Mouse (Mus musculus) kidney, embryonic 14.5 days (tissue): Measurements from ENCODE around the gene Tns4. TPM values are rescaled to one million over a fixed set of nuclear protein-coding genes. Genes with fewer than 3 reads are reported as not detected.

Experiments
- ATAC-seq: fragments of 200-750 bp; cut with Nextera tagmentation; 2 replicates; pipeline ENCODE4 v1.8.0; 2017; ENCODE audit warnings: moderate number of reproducible peaks, mild to moderate bottlenecking, moderate TSS enrichment, moderate library complexity; ENCODE audit not compliant: low FRiP score, low TSS enrichment
- H3K27ac ChIP-seq: fragments of 300-500 bp; sonication (generic); 2 replicates; pipeline ENCODE4 v1.5.1; 2014; ENCODE audit warnings: low read depth, mild to moderate bottlenecking, low read length, moderate library complexity, mixed read lengths
- H3K27me3 ChIP-seq: fragments of 300-500 bp; sonication (generic); 2 replicates; pipeline ENCODE4 v1.6.1; 2014; ENCODE audit warnings: mild to moderate bottlenecking, low read length; ENCODE audit not compliant: control insufficient read depth, insufficient read depth
- H3K36me3 ChIP-seq: fragments of 300-500 bp; sonication (generic); 2 replicates; pipeline ENCODE4 v1.6.1; 2014; ENCODE audit warnings: low read length, mixed read lengths; ENCODE audit not compliant: control insufficient read depth, insufficient read depth
- H3K4me1 ChIP-seq: fragments of 300-500 bp; sonication (generic); 2 replicates; pipeline ENCODE4 v1.6.1; 2014; ENCODE audit warnings: low read length, mixed read lengths; ENCODE audit not compliant: control insufficient read depth, insufficient read depth
- H3K4me2 ChIP-seq: fragments of 300-500 bp; sonication (generic); replicated peaks from 2 replicates; pipeline ENCODE4 v1.6.1; 2014; ENCODE audit warnings: low read depth, mild to moderate bottlenecking, low read length
- H3K4me3 ChIP-seq: fragments of 300-500 bp; sonication (generic); 2 replicates; pipeline ENCODE4 v1.5.1; 2014; ENCODE audit warnings: mild to moderate bottlenecking, low read length
- H3K9ac ChIP-seq: fragments of 300-500 bp; sonication (generic); 2 replicates; pipeline ENCODE4 v1.6.1; 2014; ENCODE audit warnings: low read depth, mild to moderate bottlenecking, low read length, moderate library complexity
- H3K9me3 ChIP-seq: fragments of 300-500 bp; sonication (generic); 2 replicates; pipeline ENCODE4 v1.6.1; 2016; ENCODE audit warnings: low read length; ENCODE audit not compliant: control insufficient read depth
- WGBS: fragments of 180-500 bp; shearing (Covaris S2); extraction: QIAGEN DNeasy Blood & Tissue Kit; methylation state at CpG from one replicate; pipeline ENCODE4 v1.1.7; 2014; 5-methylcytosine and 5-hydroxymethylcytosine counted together
- polyA plus RNA-seq: library from polyadenylated mRNA; unstranded; fragments of >200 nt; fragmentation: Nextera tagmentation; extraction: Ambion mirVana; gene quantifications from 2 replicates; pipeline ENCODE4 v1.2.1, GENCODE M21; 2014

The Tns4 gene
- polyA plus RNA-seq, 1 experiment from 2014 or later = 0.11 TPM

- Histone ChIP-seq H3K9ac (no peak overlapping the region), H3K36me3 (peaks cover 29% of the 10 kb centered on the region), H3K4me1 (peaks cover 11% of the 10 kb centered on the region; the same call in 1 of the 2 replicates), H3K4me3 (no peak overlapping the region), H3K27me3 (no peaks in the 10 kb centered on the region), H3K4me2 (no peak overlapping the region), H3K27ac (peak overlapping the region; percentile 73; the same call in 1 of the 2 replicates), H3K9me3 (no peaks in the 10 kb centered on the region; the same call in 1 of the 2 replicates)
- WGBS = 37% methylated on average over 4 of the region's 4 CpGs
- ATAC-seq = no peak
These were observed 34.0 kb downstream of the Tns4 start for GRCm38 (mm10) chr11:99055143-99055542.

- Histone ChIP-seq H3K4me2 (no peak overlapping the region), H3K36me3 (peaks cover 55% of the 10 kb centered on the region), H3K4me1 (peaks cover 45% of the 10 kb centered on the region), H3K9me3 (no peaks in the 10 kb centered on the region), H3K4me3 (no peak overlapping the region), H3K27me3 (no peaks in the 10 kb centered on the region), H3K27ac (no peak overlapping the region), H3K9ac (no peak overlapping the region)
- ATAC-seq = no peak
- WGBS = 51% methylated on average over 2 of the region's 2 CpGs
These were observed 41.5 kb downstream of the Tns4 start for GRCm38 (mm10) chr11:99047643-99048042.

DNA sequence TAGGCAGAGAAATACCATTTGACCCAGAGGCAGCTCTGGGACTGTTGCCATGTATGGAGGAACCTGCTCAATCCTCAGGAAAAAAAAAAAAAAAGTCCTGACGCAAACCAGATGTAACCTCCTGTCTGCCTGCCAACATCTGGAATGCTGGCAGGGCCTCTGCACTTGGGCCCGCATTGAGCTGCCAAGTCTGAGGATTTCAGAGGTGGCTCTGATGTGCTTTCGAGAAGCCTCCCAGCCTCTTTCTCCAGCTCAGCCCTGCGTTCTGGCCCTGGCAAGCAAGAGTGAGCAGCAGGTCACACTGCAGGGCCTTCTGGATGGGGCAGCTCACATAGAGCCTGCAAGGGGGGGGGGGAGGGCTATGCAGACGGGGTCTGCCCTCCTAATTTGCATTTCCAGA lies 42.0 kb downstream of the Tns4 start:
- no peak for ATAC-seq
- Histone ChIP-seq H3K4me1 (peaks cover 50% of the 10 kb centered on the region), H3K36me3 (peaks cover 49% of the 10 kb centered on the region), H3K4me2 (no peak overlapping the region), H3K9me3 (no peaks in the 10 kb centered on the region), H3K27me3 (no peaks in the 10 kb centered on the region), H3K9ac (no peak overlapping the region; the same call in 1 of the 2 replicates), H3K4me3 (no peak overlapping the region), H3K27ac (peak overlapping the region; percentile 1; the same call in 1 of the 2 replicates)
- 35% methylated on average over 5 of the region's 5 CpGs for WGBS

- Histone ChIP-seq H3K4me1 (peaks cover 58% of the 10 kb centered on the region), H3K9me3 (no peaks in the 10 kb centered on the region), H3K9ac (no peak overlapping the region), H3K4me3 (peak overlapping the region; percentile 2; the same call in 1 of the 2 replicates), H3K27ac (peak overlapping the region; percentile 8; the same call in 1 of the 2 replicates), H3K36me3 (peaks cover 32% of the 10 kb centered on the region), H3K4me2 (peak overlapping the region; percentile 21; the same call in 1 of the 2 replicates), H3K27me3 (no peaks in the 10 kb centered on the region)
- WGBS = 65% methylated on average over 12 of the region's 12 CpGs
- no peak for ATAC-seq
These were observed 43.8 kb downstream of the Tns4 start for GRCm38 (mm10) chr11:99045159-99045889.

DNA sequence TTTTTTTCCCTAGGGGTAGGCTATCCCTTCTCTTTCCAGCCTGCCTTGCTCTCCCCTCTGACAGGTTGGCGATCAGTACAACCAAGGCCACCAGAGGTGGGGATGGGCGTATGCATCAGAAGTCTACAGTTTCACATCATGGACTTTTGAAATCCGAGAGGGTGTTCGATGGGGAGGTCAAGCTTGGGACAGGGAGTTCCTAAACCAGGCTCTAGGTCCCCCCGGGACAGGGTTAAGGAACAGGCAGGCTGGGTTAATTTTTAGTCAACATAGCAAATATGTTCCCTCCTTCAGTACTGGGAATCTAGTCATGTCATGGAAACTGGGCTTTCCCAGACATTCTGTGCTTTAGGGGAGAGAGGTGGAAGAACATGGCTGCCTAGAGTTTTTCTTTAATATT lies 44.8 kb downstream of the Tns4 start:
- H3K4me2 ChIP-seq = peak overlapping the region; percentile 32
- 25% methylated on average over 5 of the region's 5 CpGs for WGBS
- H3K27me3 ChIP-seq = no peaks in the 10 kb centered on the region
- no peak overlapping the region; the same call in 1 of the 2 replicates for H3K4me3 ChIP-seq
- H3K4me1 ChIP-seq = peaks cover 60% of the 10 kb centered on the region
- peaks cover 24% of the 10 kb centered on the region for H3K36me3 ChIP-seq
- no peak overlapping the region for H3K27ac ChIP-seq
- ATAC-seq = no peak
- H3K9ac ChIP-seq = no peak overlapping the region
- H3K9me3 ChIP-seq = no peaks in the 10 kb centered on the region

- Histone ChIP-seq H3K36me3 (peaks cover 17% of the 10 kb centered on the region), H3K9me3 (no peaks in the 10 kb centered on the region), H3K4me3 (peak overlapping the region; percentile 13; the same call in 1 of the 2 replicates), H3K9ac (no peak overlapping the region), H3K4me2 (peak overlapping the region; percentile 32), H3K4me1 (peaks cover 60% of the 10 kb centered on the region), H3K27me3 (no peaks in the 10 kb centered on the region), H3K27ac (peak overlapping the region; percentile 32; the same call in 1 of the 2 replicates)
- WGBS = 61% methylated on average over 6 of the region's 6 CpGs
- no peak for ATAC-seq
These were observed 45.5 kb downstream of the Tns4 start for GRCm38 (mm10) chr11:99043632-99044031.

DNA sequence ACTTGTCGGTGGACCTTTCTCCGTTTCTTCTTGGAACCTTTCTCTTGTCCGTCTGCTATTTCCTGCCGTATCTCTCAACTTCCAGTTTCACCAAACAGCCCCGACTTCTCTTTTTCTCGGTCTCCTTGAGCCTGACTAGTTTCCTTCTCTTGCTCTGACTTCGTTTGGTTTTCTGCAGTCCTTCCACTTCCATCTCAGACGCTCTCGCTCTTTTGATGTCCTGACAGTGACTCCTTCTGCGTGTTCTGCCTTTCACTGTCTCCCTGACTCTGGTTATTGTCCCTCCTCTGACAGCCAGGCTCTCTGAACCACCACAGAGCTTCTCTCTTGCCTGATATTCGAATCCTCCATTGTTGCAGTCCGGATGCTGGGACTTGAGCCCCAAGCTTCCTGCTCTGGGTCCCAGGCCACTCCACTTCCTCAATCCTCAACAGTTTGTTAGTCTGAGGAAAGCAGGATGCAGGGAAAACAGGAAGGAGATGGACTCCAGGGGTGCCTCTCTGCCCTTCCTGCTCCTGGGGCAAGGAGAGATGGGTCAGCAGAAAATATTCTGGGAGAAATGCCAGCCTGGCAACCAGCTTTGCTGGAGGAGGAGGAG lies 46.2 kb downstream of the Tns4 start:
- WGBS = 30% methylated on average over 12 of the region's 12 CpGs

DNA sequence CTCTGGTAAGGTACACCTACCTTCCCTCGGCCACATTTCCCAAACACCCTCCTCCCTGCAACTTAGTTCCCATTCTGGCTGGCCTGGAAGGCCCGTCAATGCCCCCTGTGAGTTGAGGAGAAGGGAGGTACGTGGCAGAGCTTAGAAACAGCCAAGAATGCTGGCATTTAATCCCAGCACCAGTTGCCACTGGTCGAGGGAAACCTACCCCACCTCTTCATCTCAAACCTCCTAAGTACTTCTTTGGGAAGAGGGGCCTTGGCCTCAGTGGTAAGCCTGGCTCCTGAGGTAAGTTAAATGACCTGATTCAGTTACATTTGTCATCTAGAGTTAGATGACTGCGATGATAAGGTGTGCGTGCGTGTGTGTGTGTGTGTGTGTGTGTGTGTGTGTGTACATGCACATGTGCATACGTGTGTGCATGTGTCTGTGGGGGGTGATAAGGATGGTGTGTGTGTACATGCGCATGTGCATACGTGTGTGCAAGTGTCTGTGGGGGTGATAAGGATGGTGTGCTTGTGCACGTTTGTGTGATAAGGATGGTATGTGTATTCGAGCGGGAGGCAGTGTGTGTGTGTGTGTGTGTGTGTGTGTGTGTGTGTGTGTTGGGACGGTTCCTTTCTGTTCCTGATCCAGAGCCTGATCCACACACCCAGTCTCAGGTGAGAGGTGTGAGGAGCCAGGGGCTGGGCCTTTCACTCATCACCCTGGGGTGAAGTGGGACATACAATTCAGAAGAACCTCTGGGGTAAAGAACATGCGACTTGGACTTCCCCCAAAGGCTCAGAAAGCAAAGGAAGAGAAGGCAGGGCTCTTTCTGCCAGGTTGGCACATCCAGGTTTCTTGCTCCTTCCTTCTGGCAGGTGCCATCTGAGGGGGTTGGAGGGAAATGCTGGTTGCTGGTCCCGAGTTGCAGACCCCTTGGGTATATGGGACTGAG lies 47.0 kb downstream of the Tns4 start:
- peaks cover 54% of the 10 kb centered on the region for H3K4me1 ChIP-seq
- peak overlapping the region; percentile 90 for H3K9ac ChIP-seq
- H3K9me3 ChIP-seq = no peaks in the 10 kb centered on the region
- no peak for ATAC-seq
- H3K27me3 ChIP-seq = no peaks in the 10 kb centered on the region
- H3K36me3 ChIP-seq = peaks cover 3% of the 10 kb centered on the region; the same call in 1 of the 2 replicates
- H3K27ac ChIP-seq = peak overlapping the region; percentile 94
- H3K4me3 ChIP-seq = peak overlapping the region; percentile 73
- WGBS = 38% methylated on average over 16 of the region's 16 CpGs
- H3K4me2 ChIP-seq = peak overlapping the region; percentile 79

More for the DNA sequence above, 46.2 kb downstream of the Tns4 start:
- peaks cover 11% of the 10 kb centered on the region for H3K36me3 ChIP-seq
- peaks cover 60% of the 10 kb centered on the region for H3K4me1 ChIP-seq
- peak overlapping the region; percentile 79 for H3K4me2 ChIP-seq
- H3K27ac ChIP-seq = peak overlapping the region; percentile 94
- no peak for ATAC-seq
- no peaks in the 10 kb centered on the region for H3K27me3 ChIP-seq
- H3K9ac ChIP-seq = peak overlapping the region; percentile 90
- H3K9me3 ChIP-seq = no peaks in the 10 kb centered on the region
- H3K4me3 ChIP-seq = peak overlapping the region; percentile 73
